Mouse (Mus musculus): ENCODE results near the gene 1600002K03Rik. TPM values are rescaled to one million over a fixed set of nuclear protein-coding genes. Genes with fewer than 3 reads are reported as not detected.
"Not testable (repeated sequence)": the region's sequence is repeated elsewhere in the genome, so short reads cannot be mapped to it uniquely, and the experiment has no call there.

1600002K03Rik gene
- polyA plus RNA-seq, 1 experiment from 2014 or later, result 14.4 TPM

- not testable (repeated sequence) for DNase-seq (ENCODE audit: low spot score); H3K9me3 ChIP-seq; H3K4me3 ChIP-seq; H3K36me3 ChIP-seq; H3K27ac ChIP-seq
- WGBS, result 73% methylated on average over 7 of the region's 7 CpGs
- Histone ChIP-seq H3K27me3 (ENCODE audit: insufficient read depth, poor library complexity, severe bottlenecking) (peaks cover 30% of the 10 kb centered on the region), H3K4me1 (replicated peaks) (peaks cover 45% of the 10 kb centered on the region)
Observed at GRCm38 (mm10) chr10:80211547-80212103, 38.9 kb downstream of the 1600002K03Rik start.

GRCm38 (mm10) chr10:80215048-80215772 lies 42.5 kb downstream of the 1600002K03Rik start:
- Histone ChIP-seq H3K27ac (peak overlapping the region; percentile 76), H3K4me1 (replicated peaks) (peaks cover 18% of the 10 kb centered on the region), H3K4me3 (no peak overlapping the region), H3K36me3 (no peaks in the 10 kb centered on the region), H3K27me3 (ENCODE audit: insufficient read depth, poor library complexity, severe bottlenecking) (peaks cover 9% of the 10 kb centered on the region; the same call in 1 of the 2 replicates), H3K9me3 (no peaks in the 10 kb centered on the region)
- WGBS, result 14% methylated on average over 16 of the region's 16 CpGs
- DNase-seq (ENCODE audit: low spot score), result no peak

- Histone ChIP-seq H3K9me3 (no peaks in the 10 kb centered on the region), H3K27me3 (ENCODE audit: insufficient read depth, poor library complexity, severe bottlenecking) (peaks cover 4% of the 10 kb centered on the region; the same call in 1 of the 2 replicates), H3K4me3 (no peak overlapping the region; the same call in 1 of the 2 replicates), H3K36me3 (no peaks in the 10 kb centered on the region), H3K27ac (peak overlapping the region; percentile 36; the same call in 1 of the 2 replicates), H3K4me1 (replicated peaks) (peaks cover 33% of the 10 kb centered on the region)
- WGBS, result 27% methylated on average over 9 of the region's 9 CpGs
- DNase-seq (ENCODE audit: low spot score), result no peak
Observed at GRCm38 (mm10) chr10:80220676-80221075, 47.9 kb downstream of the 1600002K03Rik start.

DNA sequence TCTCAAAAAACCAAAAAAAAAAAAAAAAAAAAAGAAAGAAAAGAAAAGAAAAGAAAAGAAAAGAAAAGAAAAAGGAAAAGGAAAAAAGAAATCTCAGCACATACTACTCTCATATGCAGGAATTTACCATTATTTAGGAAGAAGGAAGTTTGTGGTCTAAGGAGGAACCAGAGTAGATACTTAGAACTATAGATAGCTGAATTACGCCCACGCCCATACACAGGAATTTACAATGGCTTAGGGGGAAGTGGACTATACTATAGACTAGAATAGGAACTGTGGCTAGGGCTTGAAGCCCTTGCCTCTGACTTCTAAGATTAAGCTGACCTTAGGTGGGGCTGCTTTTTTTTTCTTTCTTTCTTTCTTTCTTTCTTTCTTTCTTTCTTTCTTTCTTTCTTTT lies 50.4 kb downstream of the 1600002K03Rik start:
- peaks cover 53% of the 10 kb centered on the region for H3K4me1 ChIP-seq (replicated peaks)
- not testable (repeated sequence) for H3K9me3 ChIP-seq; DNase-seq (ENCODE audit: low spot score); H3K4me3 ChIP-seq; H3K27ac ChIP-seq; H3K36me3 ChIP-seq; H3K27me3 ChIP-seq (ENCODE audit: insufficient read depth, poor library complexity, severe bottlenecking)
- 92% methylated on average over 2 of the region's 2 CpGs for WGBS

Other genes with a start within 250 kb of the 1600002K03Rik start
- gene Arid3a, start 245.9 kb upstream of the 1600002K03Rik start, polyA plus RNA-seq (2016; fragmentation: Nextera tagmentation; extraction: Ambion mirVana), result 11.1 and 15.0 TPM in 2 replicates
- 128 and 140 TPM in 2 replicates for gene Wdr18, start 212.8 kb upstream of the 1600002K03Rik start, polyA plus RNA-seq (2016; fragmentation: Nextera tagmentation; extraction: Ambion mirVana)
- gene Grin3b, start 202.2 kb upstream of the 1600002K03Rik start, polyA plus RNA-seq (2016; fragmentation: Nextera tagmentation; extraction: Ambion mirVana), result 0.35 TPM in 2 replicates
- 11.8 and 13.1 TPM in 2 replicates for gene Tmem259, start 188.6 kb upstream of the 1600002K03Rik start, polyA plus RNA-seq (2016; fragmentation: Nextera tagmentation; extraction: Ambion mirVana)
- gene Cnn2, start 184.4 kb upstream of the 1600002K03Rik start, polyA plus RNA-seq (2016; fragmentation: Nextera tagmentation; extraction: Ambion mirVana), result 201 and 223 TPM in 2 replicates
- gene Abca7, start 176.4 kb upstream of the 1600002K03Rik start, polyA plus RNA-seq (2016; fragmentation: Nextera tagmentation; extraction: Ambion mirVana), result 4.4 and 6.0 TPM in 2 replicates
- gene Arhgap45, start 156.3 kb upstream of the 1600002K03Rik start, polyA plus RNA-seq (2016; fragmentation: Nextera tagmentation; extraction: Ambion mirVana), result 8.4 and 9.0 TPM in 2 replicates
- 261 and 268 TPM in 2 replicates for gene Polr2e, start 133.1 kb upstream of the 1600002K03Rik start, polyA plus RNA-seq (2016; fragmentation: Nextera tagmentation; extraction: Ambion mirVana)
- 681 and 705 TPM in 2 replicates for gene Gpx4, start 125.8 kb upstream of the 1600002K03Rik start, polyA plus RNA-seq (2016; fragmentation: Nextera tagmentation; extraction: Ambion mirVana)
- 16.8 and 17.2 TPM in 2 replicates for gene Sbno2, start 67.4 kb upstream of the 1600002K03Rik start, polyA plus RNA-seq (2016; fragmentation: Nextera tagmentation; extraction: Ambion mirVana)
- 18.5 and 21.1 TPM in 2 replicates for gene Stk11, start 57.1 kb upstream of the 1600002K03Rik start, polyA plus RNA-seq (2016; fragmentation: Nextera tagmentation; extraction: Ambion mirVana)
- 484 and 504 TPM in 2 replicates for gene Atp5d, start 34.3 kb upstream of the 1600002K03Rik start, polyA plus RNA-seq (2016; fragmentation: Nextera tagmentation; extraction: Ambion mirVana)
- 7.1 and 15.0 TPM in 2 replicates for gene Cbarp, start 32.1 kb upstream of the 1600002K03Rik start, polyA plus RNA-seq (2016; fragmentation: Nextera tagmentation; extraction: Ambion mirVana)
- gene Midn, start 24.7 kb upstream of the 1600002K03Rik start, polyA plus RNA-seq (2016; fragmentation: Nextera tagmentation; extraction: Ambion mirVana), result 22.3 and 24.6 TPM in 2 replicates
- gene Cirbp, start 7.0 kb upstream of the 1600002K03Rik start, polyA plus RNA-seq (2016; fragmentation: Nextera tagmentation; extraction: Ambion mirVana), result 95.3 and 153 TPM in 2 replicates
- 41.3 and 43.7 TPM in 2 replicates for gene Efna2, start 6.5 kb downstream of the 1600002K03Rik start, polyA plus RNA-seq (2016; fragmentation: Nextera tagmentation; extraction: Ambion mirVana)
- gene Mum1, start 53.5 kb downstream of the 1600002K03Rik start, polyA plus RNA-seq (2016; fragmentation: Nextera tagmentation; extraction: Ambion mirVana), result 63.6 and 102 TPM in 2 replicates
- gene Ndufs7, start 76.2 kb downstream of the 1600002K03Rik start, polyA plus RNA-seq (2016; fragmentation: Nextera tagmentation; extraction: Ambion mirVana), result 303 and 313 TPM in 2 replicates
- gene Gamt, start 88.1 kb downstream of the 1600002K03Rik start, polyA plus RNA-seq (2016; fragmentation: Nextera tagmentation; extraction: Ambion mirVana), result 38.3 and 45.1 TPM in 2 replicates
- gene Dazap1, start 88.5 kb downstream of the 1600002K03Rik start, polyA plus RNA-seq (2016; fragmentation: Nextera tagmentation; extraction: Ambion mirVana), result 51.0 and 51.2 TPM in 2 replicates
- gene Rps15, start 119.5 kb downstream of the 1600002K03Rik start, polyA plus RNA-seq (2016; fragmentation: Nextera tagmentation; extraction: Ambion mirVana), result 971 and 1,039 TPM in 2 replicates
- gene Apc2, start 123.0 kb downstream of the 1600002K03Rik start, polyA plus RNA-seq (2016; fragmentation: Nextera tagmentation; extraction: Ambion mirVana), result 30.4 and 86.1 TPM in 2 replicates
- gene 2310011J03Rik, start 147.6 kb downstream of the 1600002K03Rik start, polyA plus RNA-seq (2016; fragmentation: Nextera tagmentation; extraction: Ambion mirVana), result 55.6 and 60.9 TPM in 2 replicates
- gene Pcsk4, start 156.6 kb downstream of the 1600002K03Rik start, polyA plus RNA-seq (2016; fragmentation: Nextera tagmentation; extraction: Ambion mirVana), result 3.3 and 3.9 TPM in 2 replicates
- 7.2 and 11.2 TPM in 2 replicates for gene Reep6, start 157.0 kb downstream of the 1600002K03Rik start, polyA plus RNA-seq (2016; fragmentation: Nextera tagmentation; extraction: Ambion mirVana)
- 0.45 and 1.3 TPM in 2 replicates for gene Adamtsl5, start 175.5 kb downstream of the 1600002K03Rik start, polyA plus RNA-seq (2016; fragmentation: Nextera tagmentation; extraction: Ambion mirVana)
- 0.22 and 0.44 TPM in 2 replicates for gene Plk5, start 183.5 kb downstream of the 1600002K03Rik start, polyA plus RNA-seq (2016; fragmentation: Nextera tagmentation; extraction: Ambion mirVana)
- gene Mex3d, start 214.7 kb downstream of the 1600002K03Rik start, polyA plus RNA-seq (2016; fragmentation: Nextera tagmentation; extraction: Ambion mirVana), result 7.2 and 8.8 TPM in 2 replicates
- gene Mbd3, start 226.6 kb downstream of the 1600002K03Rik start, polyA plus RNA-seq (2016; fragmentation: Nextera tagmentation; extraction: Ambion mirVana), result 341 and 365 TPM in 2 replicates
- gene Uqcr11, start 233.9 kb downstream of the 1600002K03Rik start, polyA plus RNA-seq (2016; fragmentation: Nextera tagmentation; extraction: Ambion mirVana), result 648 and 654 TPM in 2 replicates

All from hindbrain, embryonic 10.5 days (tissue).